Mouse (Mus musculus): ENCODE data around the gene Gm20388. TPM values are rescaled to one million over a fixed set of nuclear protein-coding genes. Genes with fewer than 3 reads are reported as not detected.
A peak's percentile ranks its signal among the peaks of the same experiment; 100 is the strongest.
"Not testable (repeated sequence)": the region's sequence is repeated elsewhere in the genome, so short reads cannot be mapped to it uniquely, and the experiment has no call there.

The Gm20388 gene
- polyA plus RNA-seq, 1 experiment = 59.3 TPM

DNA sequence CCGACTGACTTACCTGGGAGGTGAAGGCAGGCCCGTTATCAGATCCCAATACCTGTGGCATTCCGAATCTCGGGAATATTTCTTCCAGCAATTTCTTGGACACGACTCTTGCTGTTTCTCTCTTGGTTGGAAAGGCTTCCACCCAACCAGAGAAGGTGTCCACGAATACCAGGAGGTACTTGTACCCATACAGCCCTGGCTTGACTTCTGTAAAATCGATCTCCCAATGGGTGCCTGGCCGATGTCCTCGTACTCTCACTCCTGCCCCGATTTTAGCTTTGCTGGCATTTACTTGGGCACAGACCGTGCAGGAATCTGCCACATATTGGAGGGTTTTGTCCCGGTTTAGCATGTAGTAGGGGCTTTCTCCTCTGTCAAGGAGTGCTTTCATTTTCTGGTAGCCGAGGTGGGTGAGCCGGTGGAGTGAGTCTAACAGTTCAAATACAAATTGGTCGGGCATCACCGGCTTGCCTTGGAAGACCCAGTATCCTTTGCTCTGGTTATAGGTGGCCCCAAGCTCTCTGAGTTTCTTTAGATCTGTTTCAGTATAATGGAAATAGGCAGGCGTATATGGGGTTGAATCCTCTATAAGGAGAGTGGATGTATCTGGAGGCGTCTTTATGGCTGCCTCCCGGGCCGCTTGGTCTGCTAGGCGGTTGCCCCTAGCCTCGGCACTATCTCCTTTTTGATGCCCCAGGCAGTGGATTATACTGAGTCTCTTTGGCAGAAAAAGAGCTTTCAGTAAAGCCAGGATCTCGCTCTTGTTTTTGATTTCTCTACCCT, 3518.5 kb downstream of the Gm20388 start:
- no peak for TF ChIP-seq CTCF (IDR thresholded peaks at IDR 0.05; ENCODE audit: borderline replicate concordance, extremely low read depth, insufficient read depth, insufficient read length)
- TF ChIP-seq POLR2A (IDR thresholded peaks at IDR 0.05; ENCODE audit: borderline replicate concordance, extremely low read depth, insufficient read depth, insufficient read length, poor library complexity, severe bottlenecking) = no peak
- no peak for DNase-seq (ENCODE audit: low read depth)

DNA sequence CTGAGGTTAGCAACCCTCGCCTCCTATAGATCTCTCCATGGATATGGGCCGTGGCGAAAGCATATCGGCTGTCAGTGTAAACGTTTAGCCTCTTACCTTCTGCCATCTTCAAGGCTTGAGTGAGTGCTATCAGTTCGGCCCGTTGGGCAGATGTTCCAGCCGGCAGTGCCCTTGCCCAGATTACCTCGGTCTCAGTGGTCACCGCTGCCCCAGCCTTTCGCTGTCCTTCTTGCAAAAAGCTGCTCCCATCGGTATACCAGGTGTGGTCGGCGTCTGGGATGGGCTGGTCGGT, 3519.0 kb downstream of the Gm20388 start:
- not testable (repeated sequence) for DNase-seq (ENCODE audit: low read depth)

DNA sequence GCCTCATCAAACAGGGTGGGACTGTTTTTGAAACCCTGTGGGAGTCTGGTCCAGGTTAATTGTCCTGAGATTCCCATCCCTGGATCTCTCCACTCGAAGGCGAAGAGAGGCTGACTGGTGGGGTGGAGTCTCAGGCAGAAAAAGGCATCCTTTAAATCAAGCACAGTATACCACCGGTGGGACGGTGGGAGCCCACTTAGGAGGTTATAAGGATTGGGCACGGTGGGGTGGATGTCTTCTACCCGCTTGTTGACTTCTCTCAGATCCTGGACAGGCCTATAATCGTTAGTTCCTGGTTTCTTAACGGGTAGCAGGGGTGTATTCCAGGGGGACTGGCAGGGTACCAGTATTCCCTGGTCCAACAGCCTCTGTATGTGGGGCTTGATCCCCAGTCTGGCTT, 3520.3 kb downstream of the Gm20388 start:
- DNase-seq (ENCODE audit: low read depth) = not testable (repeated sequence)

DNA sequence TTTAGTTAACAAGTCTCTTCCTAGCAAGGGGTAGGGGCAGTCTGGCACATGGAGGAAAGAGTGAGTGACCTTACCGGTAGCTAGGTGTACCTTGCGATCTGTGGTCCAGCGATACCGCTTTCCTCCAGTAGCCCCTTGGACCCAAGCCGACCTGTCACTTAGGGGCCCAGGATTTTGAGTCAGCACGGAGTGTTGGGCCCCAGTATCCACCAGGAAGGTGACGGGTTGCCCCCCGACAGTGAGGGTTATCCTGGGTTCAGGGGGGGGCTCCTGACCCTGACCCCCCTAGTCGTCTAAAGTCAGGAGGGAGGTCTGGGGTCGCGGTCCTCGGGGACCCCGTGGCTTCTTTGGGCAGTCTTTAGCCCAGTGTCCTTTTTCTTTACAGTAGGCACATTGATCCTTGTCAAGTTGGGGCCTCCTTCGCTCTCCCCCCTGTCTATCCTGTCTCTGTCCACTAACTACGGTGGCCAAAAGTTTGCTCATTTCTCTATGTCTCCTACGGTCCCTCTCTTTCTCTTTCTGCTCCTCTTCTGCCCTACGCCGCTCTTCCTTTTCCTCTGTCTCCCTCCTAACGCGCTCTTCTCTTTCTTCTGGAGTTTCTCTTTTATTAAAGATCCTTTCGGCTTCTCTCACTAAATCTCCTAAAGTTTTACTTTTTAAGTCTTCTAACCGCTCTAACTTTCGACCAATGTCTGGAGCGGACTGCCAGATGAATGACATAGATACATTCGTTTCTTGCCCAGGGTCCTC, 3521.2 kb downstream of the Gm20388 start:
- DNase-seq (ENCODE audit: low read depth) = no peak
- TF ChIP-seq POLR2A (IDR thresholded peaks at IDR 0.05; ENCODE audit: borderline replicate concordance, extremely low read depth, insufficient read depth, insufficient read length, poor library complexity, severe bottlenecking) = no peak
- TF ChIP-seq CTCF (IDR thresholded peaks at IDR 0.05; ENCODE audit: borderline replicate concordance, extremely low read depth, insufficient read depth, insufficient read length) = no peak

DNA sequence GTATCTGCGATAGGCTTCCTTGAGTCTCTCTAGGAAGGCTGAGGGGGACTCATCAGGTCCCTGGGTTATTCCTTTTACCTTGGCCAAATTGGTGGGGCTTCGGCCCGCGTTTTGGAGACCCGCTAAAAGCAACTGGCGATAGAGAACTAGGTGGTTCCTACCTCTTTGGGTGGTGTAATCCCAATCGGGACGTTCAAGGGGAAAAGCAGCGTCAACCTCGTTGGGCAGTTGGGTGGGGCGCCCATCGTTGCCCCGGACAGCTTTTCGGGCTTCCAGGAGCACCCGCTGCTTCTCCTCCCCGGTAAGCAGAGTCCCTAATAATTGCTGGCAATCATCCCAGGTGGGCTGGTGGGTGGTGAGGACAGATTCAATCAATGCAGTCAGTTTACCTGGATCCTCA, 3521.7 kb downstream of the Gm20388 start:
- DNase-seq (ENCODE audit: low read depth) = no peak
- TF ChIP-seq CTCF (IDR thresholded peaks at IDR 0.05; ENCODE audit: borderline replicate concordance, extremely low read depth, insufficient read depth, insufficient read length) = no peak
- no peak for TF ChIP-seq POLR2A (IDR thresholded peaks at IDR 0.05; ENCODE audit: borderline replicate concordance, extremely low read depth, insufficient read depth, insufficient read length, poor library complexity, severe bottlenecking)

DNA sequence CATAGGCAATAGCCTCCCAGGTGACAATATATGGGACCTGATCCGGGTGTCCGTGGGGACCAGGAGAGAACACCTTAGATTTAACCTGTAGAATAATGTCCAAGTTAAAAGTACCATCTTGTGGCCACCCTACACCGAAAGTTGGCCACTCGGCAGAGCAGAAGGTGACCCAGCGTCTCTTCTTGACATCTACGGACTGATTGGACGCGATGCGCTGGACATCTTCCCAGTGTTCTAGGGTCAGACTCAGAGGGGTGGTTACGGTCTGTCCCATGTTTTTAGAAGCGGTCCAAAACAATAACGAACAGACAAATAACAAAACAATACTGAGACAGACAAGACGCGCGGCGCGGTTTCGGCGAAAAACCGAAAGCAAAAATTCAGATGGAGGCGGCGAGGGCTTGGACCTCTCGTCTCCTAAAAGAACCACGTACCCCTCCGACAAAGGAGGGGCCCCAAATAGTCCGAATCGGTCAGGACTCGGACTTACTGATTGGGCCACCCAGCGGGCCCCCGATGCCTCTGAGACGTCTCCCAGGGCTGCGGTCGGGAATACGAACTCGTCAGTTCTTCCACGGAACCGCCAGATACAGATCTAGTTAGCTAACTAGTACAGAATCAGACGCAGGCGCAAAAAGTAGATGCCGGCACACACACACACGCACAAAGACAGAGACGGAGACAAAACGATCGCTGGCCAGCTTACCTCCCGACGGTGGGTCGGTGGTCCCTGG, 3522.8 kb downstream of the Gm20388 start:
- not testable (repeated sequence) for DNase-seq (ENCODE audit: low read depth)

DNA sequence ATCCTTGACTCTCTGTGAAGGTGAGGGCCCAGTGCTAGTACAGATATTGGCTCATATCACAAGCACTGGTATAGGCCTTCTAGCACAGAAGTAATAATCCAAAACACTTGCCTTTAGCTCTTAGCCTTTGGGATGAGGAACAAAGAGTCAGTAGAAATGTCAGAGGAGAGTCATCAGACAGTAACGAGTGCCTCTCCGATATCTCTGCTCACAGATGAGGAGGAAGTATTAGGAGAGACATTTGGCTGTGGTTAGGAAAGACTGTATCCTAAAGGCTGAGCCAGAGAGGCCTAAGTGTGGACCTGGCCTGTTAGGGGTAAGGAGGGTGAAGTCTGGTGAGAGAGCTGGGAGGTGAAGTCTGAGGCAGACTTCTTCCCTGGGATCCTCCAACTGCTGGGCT, 3531.1 kb downstream of the Gm20388 start:
- TF ChIP-seq CTCF (IDR thresholded peaks at IDR 0.05; ENCODE audit: borderline replicate concordance, extremely low read depth, insufficient read depth, insufficient read length) (no peak), POLR2A (IDR thresholded peaks at IDR 0.05; ENCODE audit: borderline replicate concordance, extremely low read depth, insufficient read depth, insufficient read length, poor library complexity, severe bottlenecking) (no peak)

DNA sequence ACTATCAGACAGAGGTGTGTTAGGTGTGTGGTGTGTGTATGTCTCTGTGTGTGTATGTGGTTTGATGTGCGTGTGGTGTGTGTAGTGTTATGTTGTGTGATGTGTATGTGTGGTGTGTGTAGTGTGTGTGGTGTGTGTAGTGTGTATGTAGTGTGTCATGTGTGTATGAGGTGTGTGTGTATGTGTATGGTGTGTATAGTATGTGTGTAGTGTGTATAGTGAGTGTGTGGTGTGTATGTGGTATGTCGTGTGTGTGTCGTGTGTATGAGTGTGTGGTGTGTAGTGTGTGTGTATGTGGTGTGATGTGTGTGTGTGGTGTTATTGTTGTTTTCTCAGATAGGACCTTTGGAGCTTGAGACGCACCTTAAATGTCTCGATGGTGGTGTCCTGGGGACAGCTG, 3531.7 kb downstream of the Gm20388 start:
- no peak for TF ChIP-seq POLR2A (IDR thresholded peaks at IDR 0.05; ENCODE audit: borderline replicate concordance, extremely low read depth, insufficient read depth, insufficient read length, poor library complexity, severe bottlenecking)
- TF ChIP-seq CTCF (IDR thresholded peaks at IDR 0.05; ENCODE audit: borderline replicate concordance, extremely low read depth, insufficient read depth, insufficient read length) = no peak
- DNase-seq (ENCODE audit: low read depth) = no peak

More for the DNA sequence above, 3531.1 kb downstream of the Gm20388 start:
- DNase-seq (ENCODE audit: low read depth) = no peak

DNA sequence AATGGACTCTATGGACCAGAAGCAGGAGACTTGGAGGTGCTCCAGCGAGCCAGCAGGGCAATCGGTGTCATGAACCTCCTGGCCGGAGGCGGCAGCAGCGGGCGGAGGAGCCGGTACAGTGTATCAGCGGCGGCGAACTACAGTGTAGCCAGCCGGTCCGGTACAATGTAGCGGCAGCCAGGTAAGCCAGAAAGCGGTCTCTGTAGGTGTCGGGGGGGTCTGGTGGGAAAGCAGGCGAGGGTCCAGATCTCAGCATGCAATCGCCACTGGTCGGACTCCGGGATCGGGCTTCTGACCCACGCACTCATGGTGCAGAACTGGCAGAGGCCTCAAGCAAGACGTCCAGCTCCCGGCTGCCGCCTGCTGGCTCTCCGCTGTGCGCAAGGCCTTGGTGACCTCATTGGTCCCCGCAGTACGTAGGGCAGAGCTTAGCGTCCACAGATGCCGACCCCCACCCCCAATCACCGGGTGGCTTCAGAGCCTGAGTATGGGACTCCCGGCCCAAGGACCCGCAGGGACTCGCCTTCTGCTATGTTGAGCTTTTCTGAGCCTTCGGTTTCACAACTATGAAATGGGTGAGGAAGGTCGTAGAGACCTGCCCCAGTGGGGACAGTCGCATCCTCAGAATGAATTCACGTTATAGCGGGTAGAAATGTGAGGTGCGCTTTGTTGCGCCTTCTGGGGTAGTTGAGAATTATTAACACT, 3532.4 kb downstream of the Gm20388 start:
- DNase-seq (ENCODE audit: low read depth) = peak; percentile 96
- TF ChIP-seq CTCF (IDR thresholded peaks at IDR 0.05; ENCODE audit: borderline replicate concordance, extremely low read depth, insufficient read depth, insufficient read length) (peak; percentile 67), POLR2A (IDR thresholded peaks at IDR 0.05; ENCODE audit: borderline replicate concordance, extremely low read depth, insufficient read depth, insufficient read length, poor library complexity, severe bottlenecking) (peak; percentile 10; the same call in 1 of the 2 replicates)

DNA sequence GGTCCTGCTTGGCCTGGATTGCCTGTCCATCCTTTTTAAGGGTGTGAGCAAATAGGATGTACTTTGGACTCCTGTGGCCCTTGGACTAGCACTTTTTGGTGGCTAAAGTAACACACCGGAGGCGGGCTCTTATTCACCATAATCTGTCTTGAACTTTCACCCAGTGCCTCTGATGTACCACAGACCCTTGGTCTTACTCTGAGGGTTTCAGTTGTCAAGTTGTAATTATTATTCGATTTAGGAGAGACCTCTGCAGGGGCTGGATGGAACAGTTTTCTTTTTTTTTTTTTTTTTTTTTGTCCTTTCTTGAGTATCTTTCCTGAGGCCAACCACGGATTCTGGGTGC, 3532.9 kb downstream of the Gm20388 start:
- no peak for TF ChIP-seq POLR2A (IDR thresholded peaks at IDR 0.05; ENCODE audit: borderline replicate concordance, extremely low read depth, insufficient read depth, insufficient read length, poor library complexity, severe bottlenecking)
- no peak for TF ChIP-seq CTCF (IDR thresholded peaks at IDR 0.05; ENCODE audit: borderline replicate concordance, extremely low read depth, insufficient read depth, insufficient read length)
- DNase-seq (ENCODE audit: low read depth) = no peak

DNA sequence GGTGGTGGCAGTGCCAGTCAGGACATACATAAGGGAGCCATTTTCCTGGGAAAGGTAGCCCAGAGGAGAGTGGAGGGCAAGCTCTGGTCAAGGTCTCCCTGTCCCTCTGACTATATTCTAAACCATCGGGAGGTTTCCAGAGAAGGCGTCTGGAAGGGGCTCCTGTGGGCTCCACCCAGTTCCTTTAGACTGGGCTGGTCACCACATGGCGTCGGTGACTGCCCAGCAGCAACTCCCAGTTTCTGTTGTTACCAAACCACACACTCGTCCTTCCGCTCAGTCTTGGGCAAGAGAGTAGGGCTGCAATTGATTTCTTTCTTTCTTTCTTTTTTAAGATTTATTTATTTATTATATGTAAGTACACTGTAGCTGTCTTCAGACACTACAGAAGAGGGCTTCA, 3533.5 kb downstream of the Gm20388 start:
- TF ChIP-seq CTCF (IDR thresholded peaks at IDR 0.05; ENCODE audit: borderline replicate concordance, extremely low read depth, insufficient read depth, insufficient read length) = no peak
- no peak for TF ChIP-seq POLR2A (IDR thresholded peaks at IDR 0.05; ENCODE audit: borderline replicate concordance, extremely low read depth, insufficient read depth, insufficient read length, poor library complexity, severe bottlenecking)

DNA sequence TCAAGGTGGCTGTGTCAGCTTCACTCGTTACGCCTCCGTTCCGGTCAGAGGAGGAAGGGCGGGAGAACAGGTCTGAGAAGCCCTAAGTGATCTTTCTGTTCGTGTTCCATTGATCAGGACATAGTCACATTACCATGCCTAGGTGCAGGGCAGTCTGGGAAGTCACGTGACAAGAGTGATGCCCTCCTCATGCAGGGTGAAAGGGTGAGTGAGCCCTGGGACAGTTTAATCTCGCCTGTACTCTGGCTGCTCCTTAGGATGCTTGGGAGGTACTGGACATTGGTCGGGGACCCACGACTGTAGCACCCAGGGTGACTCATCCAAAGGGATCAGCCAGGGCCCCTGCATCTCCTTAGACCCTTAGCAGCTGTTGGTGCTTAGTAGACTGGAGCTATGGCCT, 3535.3 kb downstream of the Gm20388 start:
- TF ChIP-seq POLR2A (IDR thresholded peaks at IDR 0.05; ENCODE audit: borderline replicate concordance, extremely low read depth, insufficient read depth, insufficient read length, poor library complexity, severe bottlenecking) (no peak), CTCF (IDR thresholded peaks at IDR 0.05; ENCODE audit: borderline replicate concordance, extremely low read depth, insufficient read depth, insufficient read length) (no peak)
- DNase-seq (ENCODE audit: low read depth) = no peak

More for the DNA sequence above, 3533.5 kb downstream of the Gm20388 start:
- no peak for DNase-seq (ENCODE audit: low read depth)

Measured in brain, embryonic 14.5 days (tissue).